ENCODE assay signal across 9 mouse cellular contexts in the genomic region with DNA sequence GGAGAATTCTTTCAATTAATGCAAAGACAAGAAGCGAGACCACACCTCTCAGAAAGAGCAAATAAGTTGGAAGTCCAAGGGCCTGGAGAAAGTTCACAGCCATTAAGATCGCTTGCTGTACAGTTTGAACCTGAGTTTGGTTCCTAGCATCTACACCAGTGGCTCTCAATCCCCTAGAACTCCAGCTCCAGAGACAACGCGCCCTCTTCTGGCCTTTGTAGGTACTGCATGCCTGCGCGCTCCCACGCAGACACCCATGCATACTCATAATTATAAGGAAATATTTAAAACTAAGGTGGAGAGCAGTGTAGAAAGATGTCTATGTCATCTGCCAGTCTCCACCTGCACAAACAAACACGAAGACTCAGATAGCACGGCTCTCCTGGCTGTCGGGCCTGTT.
A peak's percentile ranks its signal among the peaks of the same experiment; 100 is the strongest.
DNase-seq lines count a peak whose midpoint lies in the region; ATAC-seq and TF ChIP-seq lines count a peak whose summit lies in the region.
"Had no signal": no experiment of that assay in that cellular context is flagged by ENCODE, and none has a peak within 500 bp of the region (broad histone marks: within the 10 kb centered on the region; RNA-seq: fewer than 3 reads in every experiment).

No protein-coding gene starts in this region.

- no peak overlapping the region for H3K27ac ChIP-seq in left cerebral cortex, adult 2 months
- no peak overlapping the region for H3K27ac ChIP-seq in midbrain, embryonic 16.5 days (ENCODE audit: low read length)

- H3K27me3 ChIP-seq in midbrain, embryonic 16.5 days (ENCODE audit: control insufficient read depth, insufficient read depth, low read depth, low read length) = no peaks in the 10 kb centered on the region

- peak; percentile 63 for DNase-seq in embryo, embryonic 10 days (ENCODE audit: low spot score)
- DNase-seq in embryo, embryonic 11 days = no peak
- peak; percentile 35 to 38 for DNase-seq in left cerebral cortex, adult 2 months (ENCODE audit: extremely low spot score in 1 of 2, low spot score in 2 of 2)
- DNase-seq in left cerebral cortex, postnatal 10 days (ENCODE audit: extremely low spot score in 1 of 2, low spot score in 2 of 2) = no peak
- DNase-seq in WW6 (ENCODE audit: low read depth, low spot score) = peak; percentile 40

- H3K4me3 ChIP-seq in left cerebral cortex, adult 2 months = no peak overlapping the region
- no peak overlapping the region for H3K4me3 ChIP-seq in midbrain, embryonic 16.5 days (ENCODE audit: low read depth, low read length)
- H3K4me3 ChIP-seq: megakaryocyte, embryonic 14.5 days had no signal

- 0 out of 2 replicates have a peak, but pooled peaks have one; percentile 52 for ATAC-seq in erythroid progenitor cell, adult 5-6 weeks (replicated peaks; ENCODE audit: low FRiP score, poor library complexity, severe bottlenecking)
- 0 out of 2 replicates have a peak, but pooled peaks have one; percentile 31 for ATAC-seq in monocyte, adult 5-6 weeks (replicated peaks; ENCODE audit: insufficient number of reproducible peaks, low FRiP score, low TSS enrichment, poor library complexity, severe bottlenecking)
- ATAC-seq in midbrain, embryonic 16.5 days = no peak

- no peaks in the 10 kb centered on the region for H3K4me1 ChIP-seq in midbrain, embryonic 16.5 days (ENCODE audit: control insufficient read depth, insufficient read depth, low read length)
- H3K4me1 ChIP-seq: megakaryocyte, embryonic 14.5 days had no signal

- H3K4me2 ChIP-seq in midbrain, embryonic 16.5 days (ENCODE audit: low read length) = no peak overlapping the region

- 47% methylated on average over 10 of the region's 10 CpGs for WGBS in midbrain, embryonic 16.5 days

- H3K36me3 ChIP-seq in midbrain, embryonic 16.5 days (ENCODE audit: control insufficient read depth, insufficient read depth, low read length) = no peaks in the 10 kb centered on the region

- intact Hi-C loops in left cerebral cortex, adult 2 months (cut with DNase I) = no loop called here
- intact Hi-C loops in left cerebral cortex, postnatal 10 days (cut with DNase I) = no loop called here

- H3K9me3 ChIP-seq in midbrain, embryonic 16.5 days (replicated peaks; ENCODE audit: control insufficient read depth, low read length, poor library complexity, severe bottlenecking) = no peaks in the 10 kb centered on the region

- no peak overlapping the region for H3K9ac ChIP-seq in midbrain, embryonic 16.5 days (ENCODE audit: low read depth, low read length)

- TF ChIP-seq CTCF in left cerebral cortex, adult 2 months (IDR thresholded peaks at IDR 0.05) = peak; percentile 78

Comparison
In these comparisons a context has a peak if more than half of its experiments do, and no peak if none do; other contexts are left out.
1. DNase-seq: peak in embryo, embryonic 10 days (single experiment), left cerebral cortex, adult 2 months (2 of 2) and WW6 (single experiment); none in embryo, embryonic 11 days (single experiment) and left cerebral cortex, postnatal 10 days (0 of 2).